Mouse (Mus musculus): ENCODE results near the gene Nt5dc1.
"Not testable (repeated sequence)": the region's sequence is repeated elsewhere in the genome, so short reads cannot be mapped to it uniquely, and the experiment has no call there.

Nt5dc1 gene

DNA sequence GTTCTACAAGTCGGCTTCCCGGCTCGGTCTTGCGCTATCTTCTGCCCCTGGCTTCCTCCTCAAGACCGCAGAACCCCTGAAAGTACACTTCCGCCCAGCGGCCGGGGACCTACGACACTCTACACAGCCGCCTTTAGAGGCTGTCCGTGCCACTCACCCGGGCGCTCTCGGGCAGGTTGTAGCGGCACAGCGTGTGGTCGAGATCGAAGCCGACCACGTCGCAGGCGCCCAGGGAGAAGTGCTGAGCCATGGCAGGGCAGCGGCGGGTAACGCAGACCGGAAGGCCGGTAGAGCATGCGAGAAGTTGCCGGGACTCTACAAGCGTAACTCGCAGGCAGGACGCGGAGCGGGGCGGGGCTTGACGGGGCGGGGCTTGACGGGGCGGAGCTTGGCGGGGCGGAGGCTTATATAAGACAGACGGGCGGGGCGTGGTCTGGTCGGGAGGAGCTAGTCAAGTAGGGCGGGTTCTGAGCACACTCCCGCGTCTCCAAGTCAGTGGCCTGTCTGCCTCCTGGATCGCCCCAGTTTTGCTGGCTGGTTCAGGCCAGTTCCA lies at the start of gene Nt5dc1:
TSS of gene Nt5dc1 (minus strand) at position 349 of the 553 bp plus-strand sequence.
- peak; percentile 97 to 99 for DNase-seq (ENCODE audit: low spot score in 2 of 2)

GRCm38 (mm10) chr10:34464321-34464720 lies 46.0 kb upstream of the Nt5dc1 start:
- no peak for DNase-seq (ENCODE audit: low spot score in 2 of 2)

- no peak for DNase-seq (ENCODE audit: low spot score in 2 of 2)
These were observed 43.1 kb upstream of the Nt5dc1 start for GRCm38 (mm10) chr10:34461451-34461850.

DNA sequence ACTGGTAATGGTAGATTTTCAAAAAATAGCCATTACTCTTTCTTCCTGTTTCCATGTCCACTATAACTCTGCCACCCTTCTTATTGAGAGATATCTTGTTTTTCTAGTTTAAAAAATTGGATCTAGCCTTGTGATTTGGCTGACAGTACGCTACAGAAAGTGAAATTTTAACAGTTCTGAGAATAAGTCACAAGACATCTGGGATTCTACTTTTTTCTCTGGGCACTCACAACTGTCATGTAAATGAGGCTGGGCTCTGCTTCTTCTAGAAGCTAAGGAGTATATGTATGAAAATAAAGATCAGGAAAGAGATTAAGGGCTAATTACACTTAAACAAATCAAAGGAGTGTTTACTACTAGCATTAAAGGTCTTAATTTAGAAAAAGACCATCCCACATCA lies 31.1 kb upstream of the Nt5dc1 start:
- DNase-seq (ENCODE audit: low spot score in 2 of 2): no peak

DNA sequence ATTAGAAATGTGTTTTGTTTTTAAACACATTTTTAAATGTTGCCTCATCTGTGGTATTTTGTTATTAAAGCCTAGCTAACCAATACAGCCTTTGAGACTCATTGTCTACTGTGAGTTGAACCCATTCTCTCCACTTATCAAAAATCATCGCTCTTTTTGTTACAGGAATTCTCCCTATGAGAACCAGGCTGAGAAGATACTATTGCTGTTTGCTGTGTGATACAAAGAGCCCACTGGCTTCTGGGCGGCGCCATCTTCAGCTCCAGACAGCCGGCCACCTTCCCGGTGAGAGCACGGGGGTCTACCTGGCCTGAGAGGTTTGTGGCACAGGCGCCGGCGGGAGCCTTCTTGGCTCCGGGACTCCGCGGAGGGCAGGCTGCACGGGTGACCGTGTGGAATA lies 15.8 kb upstream of the Nt5dc1 start:
- DNase-seq (ENCODE audit: low spot score in 2 of 2): not testable (repeated sequence)

DNA sequence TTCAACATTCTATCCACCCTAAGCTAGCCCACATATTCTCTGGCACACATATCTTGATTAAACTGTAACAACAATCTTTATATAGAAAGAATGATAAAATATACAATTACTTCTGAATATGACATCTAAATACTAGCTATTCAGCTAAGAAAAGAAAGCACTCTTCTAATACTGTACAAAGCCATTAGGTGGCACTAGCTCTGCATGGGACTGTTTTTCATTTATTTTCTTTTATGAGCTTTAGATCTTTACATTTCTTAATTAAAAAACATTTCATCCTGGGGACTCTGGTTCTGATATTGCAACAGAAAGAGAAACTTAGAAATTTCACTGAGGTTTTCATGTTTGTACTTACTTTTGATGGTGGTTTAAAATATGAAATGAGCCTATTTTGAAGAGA lies 13.4 kb upstream of the Nt5dc1 start:
- DNase-seq (ENCODE audit: low spot score in 2 of 2): no peak

- not testable (repeated sequence) for DNase-seq (ENCODE audit: low spot score in 2 of 2)
These were observed 442 bp upstream of the Nt5dc1 start for GRCm38 (mm10) chr10:34418794-34419193.

GRCm38 (mm10) chr10:34399267-34399666 lies 19.1 kb downstream of the Nt5dc1 start:
- DNase-seq (ENCODE audit: low spot score in 2 of 2): no peak

- DNase-seq (ENCODE audit: low spot score in 2 of 2): no peak
These were observed 21.4 kb downstream of the Nt5dc1 start for GRCm38 (mm10) chr10:34396959-34397358.

DNA sequence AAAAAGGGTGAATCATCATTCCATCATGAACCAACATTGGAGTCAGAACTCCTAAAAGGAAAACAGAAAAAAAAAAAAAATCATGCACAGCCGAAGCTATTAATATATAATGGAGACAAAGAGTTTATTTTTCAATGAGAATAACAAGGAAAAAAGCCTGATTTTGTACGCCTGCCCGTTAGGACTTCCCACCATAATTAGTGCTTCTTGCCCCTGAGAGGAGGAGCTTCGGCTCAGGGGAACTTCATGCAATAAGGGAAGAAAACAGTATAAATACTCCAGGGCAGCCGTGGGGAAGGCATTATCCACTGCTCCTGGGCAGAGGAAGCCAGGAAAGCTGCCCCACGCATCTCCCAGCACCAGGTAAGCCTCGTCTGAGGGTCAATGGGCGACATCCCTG lies 28.7 kb downstream of the Nt5dc1 start, which contains the start of gene Col10a1:
TSS of gene Col10a1 (plus strand) at position 301 of the 400 bp plus-strand sequence.
- no peak for DNase-seq (ENCODE audit: low spot score in 2 of 2)

GRCm38 (mm10) chr10:34385636-34386035 lies 32.7 kb downstream of the Nt5dc1 start:
- no peak for DNase-seq (ENCODE audit: low spot score in 2 of 2)

GRCm38 (mm10) chr10:34373332-34373731 lies 45.0 kb downstream of the Nt5dc1 start:
- no peak for DNase-seq (ENCODE audit: low spot score in 2 of 2)

DNA sequence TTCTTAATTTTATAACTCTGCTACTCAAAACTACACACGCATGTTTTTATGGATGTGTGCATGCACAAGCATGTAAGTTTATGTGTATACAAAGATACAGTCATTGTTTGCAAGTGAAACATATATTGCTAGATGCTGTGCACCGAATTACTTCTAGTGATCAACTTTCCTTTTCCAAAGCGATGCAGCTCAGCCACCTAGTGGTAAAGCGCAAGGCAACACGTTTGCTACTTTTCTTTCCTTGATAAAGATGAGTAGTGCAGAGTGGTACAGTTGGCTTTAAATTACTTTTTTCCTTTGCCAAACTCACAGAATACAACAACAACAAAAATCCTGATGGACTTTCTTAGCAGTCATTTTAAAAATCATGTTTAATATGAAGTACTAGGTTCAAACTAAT lies 50.2 kb downstream of the Nt5dc1 start:
- DNase-seq (ENCODE audit: low spot score in 2 of 2): no peak

DNA sequence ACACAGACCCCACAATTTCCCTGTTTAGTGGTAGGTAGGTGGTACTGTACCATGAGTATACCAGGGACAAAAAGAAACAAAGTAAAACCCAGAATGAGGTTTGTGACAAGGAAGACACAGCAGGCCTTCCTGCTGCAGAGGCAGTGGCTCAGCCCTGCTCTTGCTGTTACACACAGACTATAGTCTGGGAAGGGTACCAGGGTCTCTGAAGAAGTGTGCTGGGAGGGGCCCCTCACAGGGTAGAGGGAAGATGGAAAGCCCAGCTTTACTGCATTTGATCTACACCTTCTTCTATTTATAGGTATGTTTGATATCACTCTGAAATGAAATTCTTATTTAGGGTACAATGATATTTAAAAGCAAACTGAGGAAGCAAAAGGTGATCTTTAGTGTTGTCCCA lies 54.6 kb downstream of the Nt5dc1 start:
- no peak for DNase-seq (ENCODE audit: low spot score in 2 of 2)

- DNase-seq (ENCODE audit: low spot score in 2 of 2): no peak
These were observed 60.1 kb downstream of the Nt5dc1 start for GRCm38 (mm10) chr10:34358263-34358662.

- DNase-seq (ENCODE audit: low spot score in 2 of 2): no peak
These were observed 66.2 kb downstream of the Nt5dc1 start for GRCm38 (mm10) chr10:34352166-34352565.

DNA sequence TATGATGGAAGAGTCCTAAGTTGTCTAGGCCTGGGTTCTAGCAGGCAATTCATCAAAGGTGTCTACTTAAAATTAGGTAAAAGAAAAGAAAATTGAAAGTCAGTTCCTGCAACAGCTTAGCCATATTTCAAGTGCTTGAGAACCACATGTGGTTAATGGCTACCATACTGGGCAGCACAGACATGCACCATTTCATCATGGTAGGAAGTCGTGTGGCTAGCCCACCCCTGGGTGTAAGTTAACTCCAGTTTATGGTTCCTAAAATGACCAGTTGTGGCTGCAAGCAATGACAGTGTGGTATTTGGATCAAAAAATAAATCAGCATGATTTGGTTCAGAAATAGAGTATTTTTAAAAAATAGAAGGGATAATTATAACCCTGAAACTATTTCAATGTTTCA lies 76.5 kb downstream of the Nt5dc1 start:
- no peak for DNase-seq (ENCODE audit: low spot score in 2 of 2)

DNA sequence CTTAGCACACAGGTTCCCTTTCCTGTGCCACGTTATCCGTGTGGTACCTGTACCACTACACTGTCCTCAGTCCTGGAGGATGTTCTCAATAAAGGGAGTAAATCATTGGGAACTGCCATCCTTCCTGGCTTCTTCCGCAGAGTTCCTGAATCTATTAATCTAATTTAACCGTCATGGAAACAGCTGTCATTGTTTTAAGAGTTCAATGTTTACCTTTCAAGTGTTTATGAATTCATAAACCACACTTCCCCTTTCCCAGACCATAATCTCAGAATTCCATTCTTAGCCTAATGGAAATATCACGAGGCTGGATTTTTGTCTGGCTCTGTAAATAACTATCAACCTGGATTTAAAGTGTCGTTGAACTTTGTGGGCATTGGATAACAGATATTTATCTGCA lies 77.3 kb downstream of the Nt5dc1 start:
- DNase-seq (ENCODE audit: low spot score in 2 of 2): no peak

- no peak for DNase-seq (ENCODE audit: low spot score in 2 of 2)
These were observed 90.0 kb downstream of the Nt5dc1 start for GRCm38 (mm10) chr10:34328310-34328709.

GRCm38 (mm10) chr10:34327144-34327543 lies 91.2 kb downstream of the Nt5dc1 start:
- no peak for DNase-seq (ENCODE audit: low spot score in 2 of 2)

- no peak for DNase-seq (ENCODE audit: low spot score in 2 of 2)
These were observed 91.7 kb downstream of the Nt5dc1 start for GRCm38 (mm10) chr10:34326701-34327100.

GRCm38 (mm10) chr10:34320809-34321208 lies 97.5 kb downstream of the Nt5dc1 start:
- DNase-seq (ENCODE audit: low spot score in 2 of 2): no peak

- DNase-seq (ENCODE audit: low spot score in 2 of 2): no peak
These were observed 101.1 kb downstream of the Nt5dc1 start for GRCm38 (mm10) chr10:34317217-34317606.

GRCm38 (mm10) chr10:34316571-34317216 lies 101.7 kb downstream of the Nt5dc1 start:
- no peak for DNase-seq (ENCODE audit: low spot score in 2 of 2)

Measured in spleen, postnatal 4 days (tissue).